Mouse (Mus musculus): ENCODE results near the gene Slf2. TPM values are rescaled to one million over a fixed set of nuclear protein-coding genes. Genes with fewer than 3 reads are reported as not detected.
A peak's percentile ranks its signal among the peaks of the same experiment; 100 is the strongest.

Gene Slf2
- total and polyA plus RNA-seq, 3 experiments: 44.1 to 79.7 (median 79.5) TPM

DNA sequence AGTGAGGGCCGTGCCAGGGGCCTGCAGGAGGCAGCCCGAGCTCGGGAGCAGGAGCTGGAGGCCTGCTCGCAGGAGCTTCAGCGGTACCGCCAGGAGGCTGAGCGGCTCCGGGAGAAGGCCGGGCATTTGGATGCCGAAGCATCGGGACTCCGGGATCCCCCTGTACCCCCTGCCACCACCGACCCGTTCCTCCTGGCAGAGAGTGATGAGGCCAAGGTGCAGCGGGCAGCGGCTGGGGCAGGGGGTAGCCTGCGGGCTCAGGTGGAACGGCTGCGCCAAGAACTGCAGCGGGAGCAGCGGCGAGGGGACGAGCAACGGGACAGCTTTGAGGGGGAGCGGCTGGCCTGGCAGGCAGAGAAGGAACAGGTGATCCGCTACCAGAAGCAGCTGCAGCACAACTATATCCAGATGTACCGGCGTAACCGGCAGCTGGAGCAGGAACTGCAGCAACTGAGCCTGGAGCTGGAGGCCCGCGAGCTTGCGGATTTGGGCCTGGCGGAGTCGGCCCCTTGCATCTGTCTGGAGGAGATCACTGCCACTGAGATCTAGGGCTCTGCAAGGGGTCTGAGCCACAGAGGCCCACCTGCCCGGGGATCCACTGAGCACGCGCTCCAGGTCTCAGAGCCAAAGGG, 95.1 kb downstream of the Slf2 start:
- TF ChIP-seq POLR2AphosphoS5 (IDR thresholded peaks at IDR 0.05; ENCODE audit: insufficient replicate concordance, low read depth, low read length) (no peak), GATA1 (IDR thresholded peaks at IDR 0.05; ENCODE audit: borderline replicate concordance, low read length) (no peak), CTCF (IDR thresholded peaks at IDR 0.05; ENCODE audit: low read depth, low read length) (no peak), TAL1 (conservative IDR thresholded peaks at IDR 0.05; ENCODE audit: low read depth, low read length) (no peak), GATA2 (IDR thresholded peaks at IDR 0.05; ENCODE audit: borderline replicate concordance, low read depth, low read length) (no peak)
- no peak overlapping the region for H3K4me3 ChIP-seq (ENCODE audit: low read depth, low read length)
- H3K9me3 ChIP-seq (replicated peaks): no peaks in the 10 kb centered on the region
- peaks cover 71% of the 10 kb centered on the region for H3K36me3 ChIP-seq (replicated peaks)
- H3K4me1 ChIP-seq (ENCODE audit: insufficient read depth, low read depth, low read length): peaks cover 32% of the 10 kb centered on the region
- DNase-seq (ENCODE audit: low spot score): no peak
- H3K27me3 ChIP-seq (ENCODE audit: insufficient read depth, low read length): peaks cover 2% of the 10 kb centered on the region; the same call in 1 of the 2 replicates
- ATAC-seq (ENCODE audit: extremely low read depth, insufficient number of reproducible peaks, low FRiP score, poor library complexity, severe bottlenecking): no peak

DNA sequence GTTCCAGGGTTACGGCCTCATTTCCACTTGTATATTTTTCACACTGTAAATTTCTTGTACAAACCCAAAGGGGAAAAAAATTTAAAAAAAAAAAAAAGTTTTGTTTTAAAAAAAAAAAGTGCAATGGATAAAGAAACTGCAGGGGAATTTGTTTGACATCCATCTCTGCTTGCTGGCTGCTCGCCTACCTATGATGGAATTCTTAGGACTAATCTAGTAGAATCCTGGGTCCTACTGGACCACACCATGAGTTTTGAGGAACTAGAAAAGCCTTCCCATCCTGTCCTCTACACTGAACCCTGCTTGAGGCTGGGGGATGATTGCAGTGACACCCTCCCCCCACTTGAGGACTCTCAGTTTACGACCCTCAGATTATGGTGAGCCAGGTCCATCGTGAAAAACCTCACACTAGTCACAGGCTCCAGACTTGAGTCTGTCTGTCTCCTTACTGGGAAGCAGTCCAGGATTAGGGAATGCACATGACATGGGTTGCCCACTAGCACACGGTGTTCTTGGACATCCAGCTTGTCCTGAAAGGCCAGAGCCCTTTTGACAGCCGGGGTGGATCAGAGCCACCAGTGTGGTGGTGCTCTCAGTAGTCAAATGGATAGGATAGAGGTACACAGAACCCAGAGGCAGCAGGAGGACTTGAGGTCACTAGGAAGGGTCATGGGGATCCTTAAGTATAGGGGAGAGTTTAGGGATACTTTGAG, 96.2 kb downstream of the Slf2 start:
- Histone ChIP-seq H3K4me3 (ENCODE audit: low read depth, low read length) (no peak overlapping the region), H3K36me3 (replicated peaks) (peaks cover 60% of the 10 kb centered on the region)
- DNase-seq (ENCODE audit: low spot score): no peak

DNA sequence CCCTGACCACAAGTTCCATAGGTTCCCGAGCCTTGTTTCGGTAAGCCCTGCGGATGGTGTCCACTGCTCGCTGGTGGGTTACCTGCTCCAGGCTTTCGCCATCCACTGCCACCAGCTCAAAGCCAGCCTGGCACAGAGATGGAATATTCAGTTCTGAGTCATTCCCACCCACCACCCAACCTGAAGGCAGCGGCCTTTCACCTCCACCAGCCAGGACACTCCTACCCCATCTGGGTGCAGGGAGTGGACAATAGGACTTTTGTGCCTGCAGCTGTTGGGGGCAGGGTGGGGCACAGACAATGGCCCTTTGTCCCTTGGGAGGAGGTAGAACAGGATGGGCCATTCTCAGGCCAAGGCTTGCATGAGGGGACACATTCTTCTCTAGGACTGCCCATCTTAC, 96.9 kb downstream of the Slf2 start:
- no peaks in the 10 kb centered on the region for H3K9me3 ChIP-seq (replicated peaks)

More for the DNA sequence above, 96.2 kb downstream of the Slf2 start:
- ATAC-seq (ENCODE audit: extremely low read depth, insufficient number of reproducible peaks, low FRiP score, poor library complexity, severe bottlenecking): no peak
- TF ChIP-seq CTCF (IDR thresholded peaks at IDR 0.05; ENCODE audit: low read depth, low read length): no peak
- no peak for TF ChIP-seq TAL1 (conservative IDR thresholded peaks at IDR 0.05; ENCODE audit: low read depth, low read length)
- no peak for TF ChIP-seq GATA1 (IDR thresholded peaks at IDR 0.05; ENCODE audit: borderline replicate concordance, low read length)
- TF ChIP-seq POLR2AphosphoS5 (IDR thresholded peaks at IDR 0.05; ENCODE audit: insufficient replicate concordance, low read depth, low read length): no peak
- no peak for TF ChIP-seq GATA2 (IDR thresholded peaks at IDR 0.05; ENCODE audit: borderline replicate concordance, low read depth, low read length)
- Histone ChIP-seq H3K27me3 (ENCODE audit: insufficient read depth, low read length) (peaks cover 2% of the 10 kb centered on the region; the same call in 1 of the 2 replicates), H3K4me1 (ENCODE audit: insufficient read depth, low read depth, low read length) (peaks cover 33% of the 10 kb centered on the region), H3K9me3 (replicated peaks) (no peaks in the 10 kb centered on the region)

DNA sequence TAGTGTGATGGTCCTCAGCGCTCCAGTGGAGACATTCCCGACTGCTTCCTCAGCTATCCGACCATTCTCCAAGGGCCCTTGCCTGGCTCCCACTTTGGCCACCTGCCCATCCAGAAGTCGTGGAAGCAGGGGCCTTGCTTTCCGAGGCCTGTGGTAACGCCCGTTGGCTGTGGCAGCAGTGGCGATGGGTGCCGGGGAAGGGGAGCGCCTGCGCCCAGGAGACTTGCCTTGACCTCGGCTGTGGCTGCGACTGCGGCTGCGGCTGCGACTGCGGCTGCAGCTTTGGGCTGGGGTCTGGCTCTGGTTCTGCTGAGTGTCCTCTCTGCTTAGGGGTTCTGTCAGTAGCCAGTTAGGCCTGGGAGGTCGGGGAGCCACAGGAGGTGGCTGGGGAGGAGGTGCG, 97.8 kb downstream of the Slf2 start:
- H3K4me1 ChIP-seq (ENCODE audit: insufficient read depth, low read depth, low read length): peaks cover 35% of the 10 kb centered on the region
- H3K9me3 ChIP-seq (replicated peaks): no peaks in the 10 kb centered on the region
- TF ChIP-seq POLR2AphosphoS5 (IDR thresholded peaks at IDR 0.05; ENCODE audit: insufficient replicate concordance, low read depth, low read length) (no peak), GATA1 (IDR thresholded peaks at IDR 0.05; ENCODE audit: borderline replicate concordance, low read length) (no peak), CTCF (IDR thresholded peaks at IDR 0.05; ENCODE audit: low read depth, low read length) (no peak), GATA2 (IDR thresholded peaks at IDR 0.05; ENCODE audit: borderline replicate concordance, low read depth, low read length) (no peak), TAL1 (conservative IDR thresholded peaks at IDR 0.05; ENCODE audit: low read depth, low read length) (no peak)
- H3K4me3 ChIP-seq (ENCODE audit: low read depth, low read length): no peak overlapping the region
- ATAC-seq (ENCODE audit: extremely low read depth, insufficient number of reproducible peaks, low FRiP score, poor library complexity, severe bottlenecking): no peak
- peaks cover 47% of the 10 kb centered on the region for H3K36me3 ChIP-seq (replicated peaks)
- DNase-seq (ENCODE audit: low spot score): no peak
- H3K27me3 ChIP-seq (ENCODE audit: insufficient read depth, low read length): peaks cover 5% of the 10 kb centered on the region; the same call in 1 of the 2 replicates

More for the DNA sequence above, 96.9 kb downstream of the Slf2 start:
- no peak for TF ChIP-seq CTCF (IDR thresholded peaks at IDR 0.05; ENCODE audit: low read depth, low read length)
- TF ChIP-seq GATA1 (IDR thresholded peaks at IDR 0.05; ENCODE audit: borderline replicate concordance, low read length): no peak
- no peak for TF ChIP-seq POLR2AphosphoS5 (IDR thresholded peaks at IDR 0.05; ENCODE audit: insufficient replicate concordance, low read depth, low read length)
- no peak for TF ChIP-seq TAL1 (conservative IDR thresholded peaks at IDR 0.05; ENCODE audit: low read depth, low read length)
- no peak for TF ChIP-seq GATA2 (IDR thresholded peaks at IDR 0.05; ENCODE audit: borderline replicate concordance, low read depth, low read length)
- Histone ChIP-seq H3K4me1 (ENCODE audit: insufficient read depth, low read depth, low read length) (peaks cover 39% of the 10 kb centered on the region), H3K4me3 (ENCODE audit: low read depth, low read length) (no peak overlapping the region), H3K36me3 (replicated peaks) (peaks cover 53% of the 10 kb centered on the region), H3K27me3 (ENCODE audit: insufficient read depth, low read length) (peaks cover 3% of the 10 kb centered on the region; the same call in 1 of the 2 replicates)
- no peak for DNase-seq (ENCODE audit: low spot score)
- no peak for ATAC-seq (ENCODE audit: extremely low read depth, insufficient number of reproducible peaks, low FRiP score, poor library complexity, severe bottlenecking)

DNA sequence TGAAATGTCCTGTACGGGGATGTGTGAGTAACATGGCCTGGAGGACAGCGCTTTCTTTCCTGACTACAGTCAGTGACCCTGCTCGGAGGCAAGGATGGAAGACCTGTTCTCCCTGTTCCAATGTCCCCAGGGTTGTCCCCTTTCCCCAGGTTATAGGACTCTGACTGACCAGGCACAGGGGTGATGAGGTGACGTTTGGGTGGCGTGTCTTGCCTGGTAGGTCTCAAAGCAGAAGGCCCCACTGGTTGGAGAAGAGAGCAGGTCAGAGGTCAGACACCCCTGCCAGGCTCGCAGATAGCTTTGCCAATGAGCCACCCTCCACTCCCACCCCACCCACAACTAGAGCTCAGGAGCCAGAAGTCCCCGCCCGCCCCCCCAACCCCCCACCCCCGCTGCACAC, 98.6 kb downstream of the Slf2 start:
- Histone ChIP-seq H3K4me1 (ENCODE audit: insufficient read depth, low read depth, low read length) (peaks cover 31% of the 10 kb centered on the region), H3K9me3 (replicated peaks) (no peaks in the 10 kb centered on the region), H3K36me3 (replicated peaks) (peaks cover 41% of the 10 kb centered on the region), H3K27me3 (ENCODE audit: insufficient read depth, low read length) (peaks cover 5% of the 10 kb centered on the region; the same call in 1 of the 2 replicates), H3K4me3 (ENCODE audit: low read depth, low read length) (no peak overlapping the region)
- no peak for ATAC-seq (ENCODE audit: extremely low read depth, insufficient number of reproducible peaks, low FRiP score, poor library complexity, severe bottlenecking)
- no peak for DNase-seq (ENCODE audit: low spot score)
- no peak for TF ChIP-seq GATA1 (IDR thresholded peaks at IDR 0.05; ENCODE audit: borderline replicate concordance, low read length)
- TF ChIP-seq CTCF (IDR thresholded peaks at IDR 0.05; ENCODE audit: low read depth, low read length): no peak
- no peak for TF ChIP-seq TAL1 (conservative IDR thresholded peaks at IDR 0.05; ENCODE audit: low read depth, low read length)
- TF ChIP-seq GATA2 (IDR thresholded peaks at IDR 0.05; ENCODE audit: borderline replicate concordance, low read depth, low read length): no peak
- TF ChIP-seq POLR2AphosphoS5 (IDR thresholded peaks at IDR 0.05; ENCODE audit: insufficient replicate concordance, low read depth, low read length): no peak

DNA sequence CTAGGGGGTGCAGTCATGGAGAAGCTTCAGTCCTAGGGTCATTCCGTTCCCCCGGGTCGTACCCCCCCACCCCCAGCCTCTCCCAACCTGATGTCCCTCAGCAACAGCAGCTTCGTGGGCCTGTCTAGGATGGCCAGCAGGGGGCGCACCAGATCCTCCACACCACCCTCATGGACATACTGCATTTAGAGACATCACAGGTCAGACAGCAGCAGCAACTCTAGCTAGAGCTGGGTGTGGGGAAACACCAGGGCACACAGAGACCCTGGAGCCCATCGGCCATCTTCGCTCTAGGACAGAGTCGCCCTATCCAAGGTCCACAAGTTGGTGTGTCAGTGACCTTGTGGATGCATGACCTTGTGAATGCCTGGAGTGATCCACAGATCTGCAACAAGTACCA, 99.2 kb downstream of the Slf2 start:
- DNase-seq (ENCODE audit: low spot score) (peak; percentile 59), ATAC-seq (ENCODE audit: extremely low read depth, insufficient number of reproducible peaks, low FRiP score, poor library complexity, severe bottlenecking) (no peak)
- Histone ChIP-seq H3K27me3 (ENCODE audit: insufficient read depth, low read length) (peaks cover 5% of the 10 kb centered on the region; the same call in 1 of the 2 replicates), H3K4me3 (ENCODE audit: low read depth, low read length) (no peak overlapping the region), H3K4me1 (ENCODE audit: insufficient read depth, low read depth, low read length) (peaks cover 29% of the 10 kb centered on the region), H3K36me3 (replicated peaks) (peaks cover 36% of the 10 kb centered on the region), H3K9me3 (replicated peaks) (no peaks in the 10 kb centered on the region)
- TF ChIP-seq TAL1 (conservative IDR thresholded peaks at IDR 0.05; ENCODE audit: low read depth, low read length) (no peak), CTCF (IDR thresholded peaks at IDR 0.05; ENCODE audit: low read depth, low read length) (peak; percentile 83; the same call in 1 of the 2 replicates), GATA2 (IDR thresholded peaks at IDR 0.05; ENCODE audit: borderline replicate concordance, low read depth, low read length) (no peak), GATA1 (IDR thresholded peaks at IDR 0.05; ENCODE audit: borderline replicate concordance, low read length) (no peak), POLR2AphosphoS5 (IDR thresholded peaks at IDR 0.05; ENCODE audit: insufficient replicate concordance, low read depth, low read length) (no peak)
